Mouse (Mus musculus): ENCODE measurements around the gene Zdhhc16. TPM values are rescaled to one million over a fixed set of nuclear protein-coding genes. Genes with fewer than 3 reads are reported as not detected.

The Zdhhc16 gene
- total RNA-seq, 1 experiment = 62.7 TPM

- no peak for TF ChIP-seq CHD2 (IDR thresholded peaks at IDR 0.05; ENCODE audit: low read depth, low read length)
- DNase-seq (ENCODE audit: low read depth, low spot score) = no peak
- no peaks in the 10 kb centered on the region for H3K9me3 ChIP-seq (ENCODE audit: control insufficient read depth, insufficient read depth, low read depth, low read length)
- no peak overlapping the region for H3K27ac ChIP-seq (ENCODE audit: insufficient read depth, low read depth, low read length, poor library complexity, severe bottlenecking)
- H3K9ac ChIP-seq (ENCODE audit: insufficient read depth, low read depth, low read length, poor library complexity, severe bottlenecking) = peak overlapping the region; percentile 93; the same call in 1 of the 2 replicates
- 0 out of 4 replicates have a peak, but pooled peaks cover 0 to 4% of the 10 kb centered on the region in 2 experiments for H3K4me1 ChIP-seq (ENCODE audit: control insufficient read depth in 2 of 2, insufficient read depth in 2 of 2, low read length in 2 of 2, poor library complexity in 1 of 2)
- peak overlapping the region; percentile 88 to 100 for H3K4me3 ChIP-seq (ENCODE audit: insufficient read depth in 1 of 2, low read depth in 1 of 2, low read length in 2 of 2, poor library complexity in 1 of 2, severe bottlenecking in 1 of 2)
- H3K36me3 ChIP-seq (ENCODE audit: control insufficient read depth, insufficient read depth, low read length, poor library complexity, severe bottlenecking) = peaks cover 21% of the 10 kb centered on the region
- in situ Hi-C loops (cut with MboI; ENCODE audit: low sequenced_read_pairs in 2 of 2, unreplicated experiment in 2 of 2) = no loop called here
Measured at GRCm38 (mm10) chr19:41934124-41934523, 844 bp downstream of the Zdhhc16 start.

DNA sequence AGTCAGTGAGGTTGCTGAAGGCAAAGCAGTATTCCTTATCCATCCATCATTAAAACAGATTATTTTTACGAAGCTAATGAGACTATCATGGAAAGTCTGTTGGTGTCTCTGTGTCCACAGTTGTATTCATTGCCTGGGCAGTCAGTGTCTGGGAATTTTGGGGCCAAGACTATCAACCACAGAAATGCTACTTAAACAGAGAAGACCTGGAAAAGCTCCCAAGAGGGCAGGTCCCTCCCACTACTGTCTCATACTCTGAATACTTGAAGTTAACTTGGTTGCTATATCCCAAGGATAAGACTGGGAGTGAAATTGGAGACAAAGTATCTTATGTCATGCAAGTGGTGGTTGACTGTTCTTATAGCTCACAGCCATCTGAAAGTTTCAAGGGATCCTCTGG is 2.6 kb downstream of the Zdhhc16 start:
- TF ChIP-seq CHD2 (IDR thresholded peaks at IDR 0.05; ENCODE audit: low read depth, low read length) (no peak), ZNF384 (IDR thresholded peaks at IDR 0.05; ENCODE audit: low read depth, low read length) (no peak), HCFC1 (IDR thresholded peaks at IDR 0.05; ENCODE audit: borderline replicate concordance, insufficient read depth, low read length) (no peak), ZC3H11A (IDR thresholded peaks at IDR 0.05; ENCODE audit: borderline replicate concordance, low read depth, low read length) (no peak), MAFK (IDR thresholded peaks at IDR 0.05; ENCODE audit: insufficient read depth, low read depth, low read length) (no peak)
- H3K9me3 ChIP-seq (ENCODE audit: control insufficient read depth, insufficient read depth, low read depth, low read length) = no peaks in the 10 kb centered on the region
- 0 out of 4 replicates have a peak, but pooled peaks cover 0 to 4% of the 10 kb centered on the region in 2 experiments for H3K4me1 ChIP-seq (ENCODE audit: control insufficient read depth in 2 of 2, insufficient read depth in 2 of 2, low read length in 2 of 2, poor library complexity in 1 of 2)
- no peak overlapping the region for H3K9ac ChIP-seq (ENCODE audit: insufficient read depth, low read depth, low read length, poor library complexity, severe bottlenecking)
- DNase-seq (ENCODE audit: low read depth, low spot score) = no peak
- H3K27ac ChIP-seq (ENCODE audit: insufficient read depth, low read depth, low read length, poor library complexity, severe bottlenecking) = no peak overlapping the region
- no peak overlapping the region for H3K4me3 ChIP-seq (ENCODE audit: insufficient read depth in 1 of 2, low read depth in 1 of 2, low read length in 2 of 2, poor library complexity in 1 of 2, severe bottlenecking in 1 of 2)
- H3K36me3 ChIP-seq (ENCODE audit: control insufficient read depth, insufficient read depth, low read length, poor library complexity, severe bottlenecking) = peaks cover 23% of the 10 kb centered on the region
- in situ Hi-C loops (cut with MboI; ENCODE audit: low sequenced_read_pairs in 2 of 2, unreplicated experiment in 2 of 2) = no loop called here

- Histone ChIP-seq H3K36me3 (ENCODE audit: control insufficient read depth, insufficient read depth, low read length, poor library complexity, severe bottlenecking) (peaks cover 38% of the 10 kb centered on the region), H3K9me3 (ENCODE audit: control insufficient read depth, insufficient read depth, low read depth, low read length) (no peaks in the 10 kb centered on the region), H3K27ac (ENCODE audit: insufficient read depth, low read depth, low read length, poor library complexity, severe bottlenecking) (no peak overlapping the region), H3K9ac (ENCODE audit: insufficient read depth, low read depth, low read length, poor library complexity, severe bottlenecking) (no peak overlapping the region), H3K4me3 (ENCODE audit: insufficient read depth in 1 of 2, low read depth in 1 of 2, low read length in 2 of 2, poor library complexity in 1 of 2, severe bottlenecking in 1 of 2) (no peak overlapping the region), H3K4me1 (ENCODE audit: control insufficient read depth in 2 of 2, insufficient read depth in 2 of 2, low read length in 2 of 2, poor library complexity in 1 of 2) (0 out of 4 replicates have a peak, but pooled peaks cover 0 to 4% of the 10 kb centered on the region in 2 experiments)
- DNase-seq (ENCODE audit: low read depth, low spot score) = no peak
- in situ Hi-C loops (cut with MboI; ENCODE audit: low sequenced_read_pairs in 2 of 2, unreplicated experiment in 2 of 2) = no loop called here
- TF ChIP-seq MAFK (IDR thresholded peaks at IDR 0.05; ENCODE audit: insufficient read depth, low read depth, low read length) (no peak), CHD2 (IDR thresholded peaks at IDR 0.05; ENCODE audit: low read depth, low read length) (no peak), ZC3H11A (IDR thresholded peaks at IDR 0.05; ENCODE audit: borderline replicate concordance, low read depth, low read length) (no peak), HCFC1 (IDR thresholded peaks at IDR 0.05; ENCODE audit: borderline replicate concordance, insufficient read depth, low read length) (no peak), ZNF384 (IDR thresholded peaks at IDR 0.05; ENCODE audit: low read depth, low read length) (no peak)
Measured at GRCm38 (mm10) chr19:41938539-41938938, 5.3 kb downstream of the Zdhhc16 start.

GRCm38 (mm10) chr19:41943841-41944240 is 10.6 kb downstream of the Zdhhc16 start:
- in situ Hi-C loops (cut with MboI; ENCODE audit: low sequenced_read_pairs in 2 of 2, unreplicated experiment in 2 of 2) = no loop called here
- Histone ChIP-seq H3K9ac (ENCODE audit: insufficient read depth, low read depth, low read length, poor library complexity, severe bottlenecking) (no peak overlapping the region), H3K27ac (ENCODE audit: insufficient read depth, low read depth, low read length, poor library complexity, severe bottlenecking) (no peak overlapping the region), H3K4me3 (ENCODE audit: insufficient read depth in 1 of 2, low read depth in 1 of 2, low read length in 2 of 2, poor library complexity in 1 of 2, severe bottlenecking in 1 of 2) (no peak overlapping the region), H3K4me1 (ENCODE audit: control insufficient read depth in 2 of 2, insufficient read depth in 2 of 2, low read length in 2 of 2, poor library complexity in 1 of 2) (no peaks in the 10 kb centered on the region), H3K36me3 (ENCODE audit: control insufficient read depth, insufficient read depth, low read length, poor library complexity, severe bottlenecking) (peaks cover 71% of the 10 kb centered on the region), H3K9me3 (ENCODE audit: control insufficient read depth, insufficient read depth, low read depth, low read length) (no peaks in the 10 kb centered on the region; the same call in 1 of the 2 replicates)
- no peak for TF ChIP-seq ZC3H11A (IDR thresholded peaks at IDR 0.05; ENCODE audit: borderline replicate concordance, low read depth, low read length)
- no peak for TF ChIP-seq MAFK (IDR thresholded peaks at IDR 0.05; ENCODE audit: insufficient read depth, low read depth, low read length)
- no peak for TF ChIP-seq HCFC1 (IDR thresholded peaks at IDR 0.05; ENCODE audit: borderline replicate concordance, insufficient read depth, low read length)
- no peak for TF ChIP-seq ZNF384 (IDR thresholded peaks at IDR 0.05; ENCODE audit: low read depth, low read length)
- TF ChIP-seq CHD2 (IDR thresholded peaks at IDR 0.05; ENCODE audit: low read depth, low read length) = no peak
- DNase-seq (ENCODE audit: low read depth, low spot score) = no peak

DNA sequence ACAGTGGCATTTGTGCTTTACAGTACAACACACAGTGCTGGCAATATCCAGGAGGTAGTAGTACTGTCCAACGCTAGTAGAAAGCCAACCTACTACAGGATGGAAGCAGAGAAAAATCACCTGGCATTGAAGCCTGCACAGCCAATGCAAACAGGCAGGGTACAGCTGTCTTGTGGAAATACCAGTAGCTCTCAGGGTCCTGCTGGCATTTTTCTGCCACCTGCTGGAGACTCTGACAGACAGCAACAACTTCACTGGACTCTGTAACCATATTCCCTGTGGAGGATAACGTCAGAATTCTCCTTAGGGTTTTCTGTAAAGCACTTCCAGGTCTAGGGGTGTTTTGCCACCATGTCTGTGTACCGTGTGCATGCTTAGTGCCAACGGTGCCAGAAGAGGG is 19.0 kb downstream of the Zdhhc16 start:
- TF ChIP-seq CHD2 (IDR thresholded peaks at IDR 0.05; ENCODE audit: low read depth, low read length) (no peak), HCFC1 (IDR thresholded peaks at IDR 0.05; ENCODE audit: borderline replicate concordance, insufficient read depth, low read length) (no peak), MAFK (IDR thresholded peaks at IDR 0.05; ENCODE audit: insufficient read depth, low read depth, low read length) (no peak), ZNF384 (IDR thresholded peaks at IDR 0.05; ENCODE audit: low read depth, low read length) (no peak), ZC3H11A (IDR thresholded peaks at IDR 0.05; ENCODE audit: borderline replicate concordance, low read depth, low read length) (no peak)
- Histone ChIP-seq H3K27ac (ENCODE audit: insufficient read depth, low read depth, low read length, poor library complexity, severe bottlenecking) (no peak overlapping the region), H3K9ac (ENCODE audit: insufficient read depth, low read depth, low read length, poor library complexity, severe bottlenecking) (no peak overlapping the region), H3K4me1 (ENCODE audit: control insufficient read depth in 2 of 2, insufficient read depth in 2 of 2, low read length in 2 of 2, poor library complexity in 1 of 2) (no peaks in the 10 kb centered on the region), H3K9me3 (ENCODE audit: control insufficient read depth, insufficient read depth, low read depth, low read length) (no peaks in the 10 kb centered on the region), H3K4me3 (ENCODE audit: insufficient read depth in 1 of 2, low read depth in 1 of 2, low read length in 2 of 2, poor library complexity in 1 of 2, severe bottlenecking in 1 of 2) (no peak overlapping the region), H3K36me3 (ENCODE audit: control insufficient read depth, insufficient read depth, low read length, poor library complexity, severe bottlenecking) (peaks cover 73% of the 10 kb centered on the region)
- in situ Hi-C loops (cut with MboI; ENCODE audit: low sequenced_read_pairs in 2 of 2, unreplicated experiment in 2 of 2) = no loop called here
- DNase-seq (ENCODE audit: low read depth, low spot score) = no peak

Data from ES-E14 (cell line).